ENCODE assay signal across 9 mouse cellular contexts in the genomic region with DNA sequence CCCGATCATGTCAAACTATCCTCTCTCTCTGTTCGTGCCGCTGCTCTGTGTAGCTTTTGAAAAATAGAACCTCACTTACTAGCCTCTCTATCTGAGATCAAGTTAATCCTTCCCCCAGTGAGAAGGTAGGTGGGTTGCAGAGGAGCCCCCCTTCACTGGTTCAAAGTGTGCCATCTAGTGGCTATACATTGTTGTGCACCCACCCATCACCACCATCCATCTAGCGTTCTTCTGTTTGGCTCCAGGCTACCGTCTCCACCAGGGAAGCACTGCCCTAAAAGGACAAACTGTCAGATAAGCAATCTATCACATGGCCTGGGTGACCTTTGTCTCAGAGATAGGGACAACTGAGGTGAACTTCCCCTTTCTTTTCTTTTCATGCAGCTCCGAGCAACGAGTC.
DNase-seq lines count a peak whose midpoint lies in the region; ATAC-seq and TF ChIP-seq lines count a peak whose summit lies in the region.
"Had no signal": no experiment of that assay in that cellular context is flagged by ENCODE, and none has a peak within 500 bp of the region (broad histone marks: within the 10 kb centered on the region; RNA-seq: fewer than 3 reads in every experiment).

No protein-coding gene starts in this region.

- no peak overlapping the region for H3K4me2 ChIP-seq in hindbrain, embryonic 11.5 days (replicated peaks; ENCODE audit: low read depth, low read length)
- no peak overlapping the region for H3K4me2 ChIP-seq in hindbrain, embryonic 16.5 days (ENCODE audit: low read length)
- no peak overlapping the region for H3K4me2 ChIP-seq in forebrain, postnatal 0 days (ENCODE audit: low read depth)
- no peak overlapping the region for H3K4me2 ChIP-seq in kidney, postnatal 0 days (ENCODE audit: low read length)
- no peak overlapping the region for H3K4me2 ChIP-seq in midbrain, postnatal 0 days (ENCODE audit: low read depth, low read length, poor library complexity, severe bottlenecking)
- H3K4me2 ChIP-seq: limb, embryonic 12.5 days had no signal

- no peak overlapping the region for H3K9ac ChIP-seq in hindbrain, embryonic 11.5 days (ENCODE audit: low read depth, low read length)
- no peak overlapping the region for H3K9ac ChIP-seq in hindbrain, embryonic 16.5 days (ENCODE audit: low read depth, low read length)
- no peak overlapping the region for H3K9ac ChIP-seq in forebrain, postnatal 0 days
- H3K9ac ChIP-seq in kidney, postnatal 0 days (ENCODE audit: low read depth, low read length): no peak overlapping the region
- H3K9ac ChIP-seq in midbrain, postnatal 0 days (replicated peaks; ENCODE audit: low read length, poor library complexity, severe bottlenecking): no peak overlapping the region
- H3K9ac ChIP-seq: limb, embryonic 12.5 days had no signal

- no peaks in the 10 kb centered on the region for H3K9me3 ChIP-seq in hindbrain, embryonic 11.5 days (ENCODE audit: control insufficient read depth, low read length)
- H3K9me3 ChIP-seq in hindbrain, embryonic 16.5 days (ENCODE audit: control insufficient read depth, low read length): no peaks in the 10 kb centered on the region
- no peaks in the 10 kb centered on the region for H3K9me3 ChIP-seq in E14TG2a.4 (ENCODE audit: low read length)
- H3K9me3 ChIP-seq in forebrain, postnatal 0 days (ENCODE audit: low read length): no peaks in the 10 kb centered on the region
- no peaks in the 10 kb centered on the region for H3K9me3 ChIP-seq in kidney, postnatal 0 days (replicated peaks; ENCODE audit: low read length)
- H3K9me3 ChIP-seq in midbrain, postnatal 0 days (ENCODE audit: low read length): no peaks in the 10 kb centered on the region
- H3K9me3 ChIP-seq: limb, embryonic 12.5 days had no signal

- TF ChIP-seq POLR2A in brain, embryonic 14.5 days (IDR thresholded peaks at IDR 0.05; ENCODE audit: borderline replicate concordance, extremely low read depth, insufficient read depth, insufficient read length, poor library complexity, severe bottlenecking): no peak

- no peak for ATAC-seq in hindbrain, embryonic 11.5 days (ENCODE audit: low FRiP score)
- no peak; the same call in 1 of the 2 replicates for ATAC-seq in hindbrain, embryonic 16.5 days
- peak; percentile 73 for ATAC-seq in forebrain, postnatal 0 days
- ATAC-seq in kidney, postnatal 0 days (replicated peaks; ENCODE audit: low FRiP score, low read depth): peak; percentile 57
- ATAC-seq in midbrain, postnatal 0 days (ENCODE audit: low FRiP score): no peak

- H3K27me3 ChIP-seq in hindbrain, embryonic 11.5 days (ENCODE audit: control insufficient read depth, insufficient read depth, low read length): no peaks in the 10 kb centered on the region
- no peaks in the 10 kb centered on the region for H3K27me3 ChIP-seq in hindbrain, embryonic 16.5 days (replicated peaks; ENCODE audit: control insufficient read depth, insufficient read depth, low read length)
- no peaks in the 10 kb centered on the region for H3K27me3 ChIP-seq in E14TG2a.4 (ENCODE audit: insufficient read depth, low read length)
- no peaks in the 10 kb centered on the region for H3K27me3 ChIP-seq in forebrain, postnatal 0 days (ENCODE audit: insufficient read depth, low read length)
- H3K27me3 ChIP-seq in kidney, postnatal 0 days (ENCODE audit: insufficient read depth, low read length): no peaks in the 10 kb centered on the region
- no peaks in the 10 kb centered on the region for H3K27me3 ChIP-seq in midbrain, postnatal 0 days (ENCODE audit: insufficient read depth, low read length)

- H3K4me3 ChIP-seq in hindbrain, embryonic 11.5 days (ENCODE audit: low read depth, low read length): no peak overlapping the region
- H3K4me3 ChIP-seq in hindbrain, embryonic 16.5 days (ENCODE audit: low read length): no peak overlapping the region
- H3K4me3 ChIP-seq in E14TG2a.4 (replicated peaks; ENCODE audit: low read length): no peak overlapping the region
- H3K4me3 ChIP-seq in forebrain, postnatal 0 days (ENCODE audit: low read depth, low read length): no peak overlapping the region
- H3K4me3 ChIP-seq in kidney, postnatal 0 days (replicated peaks; ENCODE audit: low read depth, low read length): no peak overlapping the region
- H3K4me3 ChIP-seq in midbrain, postnatal 0 days (ENCODE audit: low read depth, low read length): no peak overlapping the region
- H3K4me3 ChIP-seq: limb, embryonic 12.5 days had no signal

- DNase-seq in hindbrain, embryonic 11.5 days (ENCODE audit: low spot score): peak; percentile 67
- DNase-seq in brain, embryonic 14.5 days (ENCODE audit: low read depth): peak; percentile 61
- DNase-seq in forebrain, postnatal 0 days: peak; percentile 69
- peak; percentile 79 for DNase-seq in kidney, postnatal 0 days (ENCODE audit: low spot score)
- peak; percentile 54 for DNase-seq in midbrain, postnatal 0 days (ENCODE audit: low spot score)
- no peak for DNase-seq in spleen, postnatal 4 days (ENCODE audit: low spot score in 2 of 2)

- no peaks in the 10 kb centered on the region for H3K4me1 ChIP-seq in hindbrain, embryonic 11.5 days (replicated peaks; ENCODE audit: control insufficient read depth, insufficient read depth, low read length)
- H3K4me1 ChIP-seq in hindbrain, embryonic 16.5 days (ENCODE audit: control insufficient read depth, insufficient read depth, low read depth, low read length): no peaks in the 10 kb centered on the region
- H3K4me1 ChIP-seq in E14TG2a.4 (replicated peaks; ENCODE audit: low read depth, low read length): no peaks in the 10 kb centered on the region
- H3K4me1 ChIP-seq in forebrain, postnatal 0 days (ENCODE audit: insufficient read depth): no peaks in the 10 kb centered on the region
- H3K4me1 ChIP-seq in kidney, postnatal 0 days (replicated peaks; ENCODE audit: insufficient read depth, low read length): no peaks in the 10 kb centered on the region
- H3K4me1 ChIP-seq in midbrain, postnatal 0 days (ENCODE audit: insufficient read depth, low read length): no peaks in the 10 kb centered on the region
- H3K4me1 ChIP-seq: limb, embryonic 12.5 days had no signal

- 47% methylated on average over 7 of the region's 7 CpGs for WGBS in hindbrain, embryonic 11.5 days
- WGBS in hindbrain, embryonic 16.5 days: 59% methylated on average over 7 of the region's 7 CpGs
- 50% methylated on average over 7 of the region's 7 CpGs for WGBS in forebrain, postnatal 0 days
- 42% methylated on average over 7 of the region's 7 CpGs for WGBS in kidney, postnatal 0 days
- WGBS in midbrain, postnatal 0 days: 49% methylated on average over 7 of the region's 7 CpGs

- no peak overlapping the region for H3K27ac ChIP-seq in hindbrain, embryonic 11.5 days (ENCODE audit: low read depth, low read length)
- H3K27ac ChIP-seq in hindbrain, embryonic 16.5 days (ENCODE audit: low read depth, low read length): no peak overlapping the region
- H3K27ac ChIP-seq in forebrain, postnatal 0 days (ENCODE audit: low read depth, low read length): no peak overlapping the region
- no peak overlapping the region for H3K27ac ChIP-seq in kidney, postnatal 0 days
- no peak overlapping the region for H3K27ac ChIP-seq in midbrain, postnatal 0 days (ENCODE audit: low read depth, low read length)
- H3K27ac ChIP-seq: limb, embryonic 12.5 days had no signal

- TF ChIP-seq CTCF in E14TG2a.4 (conservative IDR thresholded peaks at IDR 0.05; ENCODE audit: low read length): peak; percentile 68
- TF ChIP-seq CTCF in brain, embryonic 14.5 days (IDR thresholded peaks at IDR 0.05; ENCODE audit: borderline replicate concordance, extremely low read depth, insufficient read depth, insufficient read length): peak; percentile 73; the same call in 1 of the 2 replicates
- TF ChIP-seq CTCF in forebrain, postnatal 0 days (IDR thresholded peaks at IDR 0.05; ENCODE audit: low read depth): peak; percentile 84
- TF ChIP-seq CTCF in kidney, postnatal 0 days (IDR thresholded peaks at IDR 0.05; ENCODE audit: low read depth): peak; percentile 89
- TF ChIP-seq CTCF in midbrain, postnatal 0 days (IDR thresholded peaks at IDR 0.05): peak; percentile 76

- no peaks in the 10 kb centered on the region for H3K36me3 ChIP-seq in hindbrain, embryonic 11.5 days (ENCODE audit: control insufficient read depth, insufficient read depth, low read length)
- H3K36me3 ChIP-seq in hindbrain, embryonic 16.5 days (ENCODE audit: control insufficient read depth, insufficient read depth, low read length): no peaks in the 10 kb centered on the region; the same call in 1 of the 2 replicates
- H3K36me3 ChIP-seq in E14TG2a.4 (ENCODE audit: insufficient read depth, low read length): no peaks in the 10 kb centered on the region
- peaks cover 26% of the 10 kb centered on the region for H3K36me3 ChIP-seq in forebrain, postnatal 0 days (ENCODE audit: insufficient read depth)
- H3K36me3 ChIP-seq in kidney, postnatal 0 days (ENCODE audit: insufficient read depth, low read length): no peaks in the 10 kb centered on the region
- H3K36me3 ChIP-seq in midbrain, postnatal 0 days (ENCODE audit: insufficient read depth, low read length): peaks cover 16% of the 10 kb centered on the region; the same call in 1 of the 2 replicates
- H3K36me3 ChIP-seq: limb, embryonic 12.5 days had no signal

Comparison
In these comparisons a context has a peak if more than half of its experiments do, and no peak if none do; other contexts are left out.
1. ATAC-seq: peak in forebrain, postnatal 0 days (single experiment) and kidney, postnatal 0 days (single experiment); none in hindbrain, embryonic 11.5 days (single experiment), hindbrain, embryonic 16.5 days (single experiment) and midbrain, postnatal 0 days (single experiment).
2. DNase-seq: peak in hindbrain, embryonic 11.5 days (single experiment), brain, embryonic 14.5 days (single experiment), forebrain, postnatal 0 days (single experiment), kidney, postnatal 0 days (single experiment) and midbrain, postnatal 0 days (single experiment); none in spleen, postnatal 4 days (0 of 2).
3. Peak in every context shown above with its lines, with median percentiles within 50 percentile points of each other: CTCF ChIP-seq.